In the genomic region with DNA sequence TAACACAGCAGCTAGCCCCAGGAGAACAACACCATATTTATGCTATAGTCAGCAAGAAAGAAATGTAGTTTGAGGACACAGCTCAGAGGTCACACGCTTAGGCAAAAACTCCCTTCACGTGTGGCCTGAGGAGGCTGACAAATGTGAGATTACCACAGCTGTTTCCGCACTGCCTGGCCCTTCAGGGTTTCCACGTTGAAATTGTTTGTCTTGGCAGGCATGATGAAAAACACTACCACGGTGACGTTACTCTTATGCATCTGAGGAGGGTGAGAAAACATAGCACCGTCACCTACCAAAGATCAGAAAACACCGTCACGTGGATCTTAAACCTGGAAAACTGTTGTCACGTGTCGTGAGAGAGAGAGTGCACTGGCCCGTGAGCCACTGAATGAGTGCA, we compare ENCODE assay signal across 30 mouse cellular contexts. TPM values are rescaled to one million over a fixed set of nuclear protein-coding genes. Genes with fewer than 3 reads are reported as not detected.
A peak's percentile ranks its signal among the peaks of the same experiment; 100 is the strongest.
DNase-seq lines count a peak whose midpoint lies in the region; ATAC-seq and TF ChIP-seq lines count a peak whose summit lies in the region.
"Had no signal": no experiment of that assay in that cellular context is flagged by ENCODE, and none has a peak within 500 bp of the region (broad histone marks: within the 10 kb centered on the region; RNA-seq: fewer than 3 reads in every experiment).

No protein-coding gene starts in this region.

- H3K4me2 ChIP-seq in kidney, embryonic 15.5 days, result no peak overlapping the region
- H3K4me2 ChIP-seq in liver, embryonic 11.5 days, result no peak overlapping the region
- H3K4me2 ChIP-seq: embryonic facial prominence, embryonic 12.5 days; forebrain, embryonic 13.5 days; heart, embryonic 15.5 days; liver, embryonic 13.5 days had no signal

- H3K36me3 ChIP-seq in kidney, embryonic 15.5 days, result no peaks in the 10 kb centered on the region
- H3K36me3 ChIP-seq in liver, adult 2 months (ENCODE audit: control insufficient read depth, insufficient read depth, low read length), result peaks cover 66% of the 10 kb centered on the region; the same call in 1 of the 2 replicates
- H3K36me3 ChIP-seq in liver, embryonic 11.5 days (ENCODE audit: control insufficient read depth, insufficient read depth, low read length), result no peaks in the 10 kb centered on the region
- H3K36me3 ChIP-seq: embryonic facial prominence, embryonic 12.5 days; heart, embryonic 15.5 days had no signal

- no peak overlapping the region for H3K27ac ChIP-seq in kidney, embryonic 15.5 days
- peak overlapping the region; percentile 6; the same call in 1 of the 2 replicates for H3K27ac ChIP-seq in liver, adult 2 months (replicated peaks; ENCODE audit: insufficient read depth, low read depth, low read length)
- H3K27ac ChIP-seq in liver, embryonic 11.5 days (ENCODE audit: low read depth, low read length), result no peak overlapping the region
- H3K27ac ChIP-seq: embryonic facial prominence, embryonic 12.5 days; forebrain, embryonic 13.5 days; heart, embryonic 15.5 days; hindbrain, postnatal 0 days; liver, embryonic 13.5 days had no signal

- DNase-seq in heart, adult 11 months, result peak; percentile 91
- DNase-seq in heart, adult 18-20 months, result no peak
- DNase-seq in kidney, adult 11 months, result peak; percentile 17
- peak; percentile 98 for DNase-seq in liver, adult 2 months (ENCODE audit: extremely low read depth, low read depth, low spot score)
- DNase-seq in liver, embryonic 11.5 days (ENCODE audit: low spot score), result no peak
- peak; percentile 7 for DNase-seq in Muller cell, postnatal 12 days (ENCODE audit: inconsistent ontology term)
- DNase-seq in cerebellum, postnatal 36 days, result no peak
- DNase-seq: cerebellum, adult 11 months; cerebellum, adult 9-11 months; gastrocnemius, postnatal 36 days; left cerebral cortex, postnatal 4 days; liver, embryonic 13.5 days; midbrain, embryonic 14.5 days; right cerebral cortex, postnatal 25 days; spleen, adult 18-20 months had no signal

- WGBS in kidney, embryonic 15.5 days, result 57% methylated on average over 12 of the region's 12 CpGs
- WGBS in liver, adult 2 months, result 21% methylated on average over 12 of the region's 12 CpGs
- WGBS in liver, embryonic 11.5 days, result 86% methylated on average over 12 of the region's 12 CpGs

- H3K4me1 ChIP-seq in kidney, embryonic 15.5 days, result no peaks in the 10 kb centered on the region
- no peaks in the 10 kb centered on the region; the same call in 1 of the 2 replicates for H3K4me1 ChIP-seq in liver, adult 2 months (ENCODE audit: control insufficient read depth, insufficient read depth, low read length)
- H3K4me1 ChIP-seq in liver, embryonic 11.5 days (replicated peaks; ENCODE audit: control insufficient read depth, insufficient read depth, low read length), result no peaks in the 10 kb centered on the region
- H3K4me1 ChIP-seq: embryonic facial prominence, embryonic 12.5 days; forebrain, embryonic 13.5 days; heart, embryonic 15.5 days; liver, embryonic 13.5 days had no signal

- no peak overlapping the region for H3K4me3 ChIP-seq in kidney, embryonic 15.5 days (replicated peaks)
- H3K4me3 ChIP-seq in liver, adult 2 months (ENCODE audit: insufficient read depth, low read depth, low read length), result no peak overlapping the region
- H3K4me3 ChIP-seq in liver, embryonic 11.5 days (ENCODE audit: low read depth, low read length), result no peak overlapping the region
- H3K4me3 ChIP-seq: embryonic facial prominence, embryonic 12.5 days; erythroblast, embryonic 14.5 days; forebrain, embryonic 13.5 days; heart, embryonic 15.5 days; liver, embryonic 13.5 days had no signal

- no peaks in the 10 kb centered on the region for H3K27me3 ChIP-seq in kidney, embryonic 15.5 days
- no peaks in the 10 kb centered on the region for H3K27me3 ChIP-seq in liver, adult 2 months (ENCODE audit: control insufficient read depth, insufficient read depth, low read length)
- H3K27me3 ChIP-seq in liver, embryonic 11.5 days (replicated peaks; ENCODE audit: control insufficient read depth, insufficient read depth, low read length), result no peaks in the 10 kb centered on the region
- H3K27me3 ChIP-seq: embryonic facial prominence, embryonic 12.5 days; forebrain, embryonic 13.5 days; heart, embryonic 15.5 days; liver, embryonic 13.5 days had no signal

- H3K9me3 ChIP-seq in kidney, embryonic 15.5 days (replicated peaks), result no peaks in the 10 kb centered on the region
- no peaks in the 10 kb centered on the region for H3K9me3 ChIP-seq in liver, embryonic 11.5 days (ENCODE audit: control insufficient read depth, low read length)
- H3K9me3 ChIP-seq: embryonic facial prominence, embryonic 12.5 days; forebrain, embryonic 13.5 days; heart, embryonic 15.5 days; liver, embryonic 13.5 days had no signal

- H3K79me2 ChIP-seq in liver, adult 2 months (ENCODE audit: control insufficient read depth, insufficient read depth, low read length), result no peaks in the 10 kb centered on the region

- no peak for ATAC-seq in kidney, embryonic 15.5 days (replicated peaks; ENCODE audit: low FRiP score)
- ATAC-seq in liver, embryonic 11.5 days (replicated peaks; ENCODE audit: low FRiP score), result no peak
- ATAC-seq: CD4-positive, CD25-positive, alpha-beta regulatory T cell, adult 4 months; forebrain, embryonic 13.5 days; hindbrain, postnatal 0 days; intestine, postnatal 0 days had no signal

- TF ChIP-seq CTCF in liver, adult 2 months (IDR thresholded peaks at IDR 0.05; ENCODE audit: low read depth, low read length), result no peak

- no peak for TF ChIP-seq POLR2A in liver, adult 2 months (IDR thresholded peaks at IDR 0.05; ENCODE audit: extremely low read depth, insufficient read depth, low read length)

- no peak overlapping the region for H3K9ac ChIP-seq in kidney, embryonic 15.5 days
- H3K9ac ChIP-seq in liver, adult 2 months (ENCODE audit: low read depth, low read length), result no peak overlapping the region
- no peak overlapping the region for H3K9ac ChIP-seq in liver, embryonic 11.5 days (ENCODE audit: low read depth, low read length)
- H3K9ac ChIP-seq: embryonic facial prominence, embryonic 12.5 days; forebrain, embryonic 13.5 days; heart, embryonic 15.5 days; liver, embryonic 13.5 days had no signal

RNA-seq across cellular contexts. Expression of a gene that starts 21.5 kb away (rescaled TPM):
- total RNA-seq in heart, adult 18-20 months (2021), result 1 to 10 TPM in 1 of 2 experiments, not detected in 1; 1.5 TPM
- polyA plus RNA-seq in kidney, embryonic 15.5 days (2015; fragmentation: Nextera tagmentation; extraction: Ambion mirVana), result 0.23 and 1.3 TPM in 2 replicates
- 171 and 184 TPM in 2 replicates for total RNA-seq in liver, adult 2 months (2014; rRNA removed)
- polyA plus RNA-seq in liver, adult 2 months (2012; rRNA removed), result 43.1 and 51.7 TPM in 2 replicates
- 21.3 and 23.8 TPM in 2 replicates for polyA plus RNA-seq in liver, embryonic 11.5 days (2014; fragmentation: Nextera tagmentation; extraction: Ambion mirVana)
- total RNA-seq: left cerebral cortex, adult 8-10 months; left cerebral cortex, postnatal 4 days; megakaryocyte-erythroid progenitor cell, adult 5-6 weeks had no signal
- polyA plus RNA-seq: CD4-positive, CD25-positive, alpha-beta regulatory T cell, adult 4 months; cortical plate, adult 2 months; embryonic facial prominence, embryonic 12.5 days; erythroblast, embryonic 14.5 days; forebrain, embryonic 13.5 days; heart, embryonic 15.5 days; hindbrain, embryonic 11.5 days; hindbrain, postnatal 0 days; intestine, postnatal 0 days; lung, embryonic 16.5 days; midbrain, embryonic 14.5 days; neural tube, embryonic 11.5 days had no signal

RNA-seq across cellular contexts. Expression of a gene that starts 38.1 kb away (rescaled TPM):
- total RNA-seq in heart, adult 18-20 months (2021), result not detected
- polyA plus RNA-seq in kidney, embryonic 15.5 days (2015; fragmentation: Nextera tagmentation; extraction: Ambion mirVana), result 0.59 and 1.1 TPM in 2 replicates
- total RNA-seq in liver, adult 2 months (2014; rRNA removed), result not detected in 2 replicates
- not detected in 2 replicates for polyA plus RNA-seq in liver, adult 2 months (2012; rRNA removed)
- 0.26 and 0.29 TPM in 2 replicates for polyA plus RNA-seq in liver, embryonic 11.5 days (2014; fragmentation: Nextera tagmentation; extraction: Ambion mirVana)
- total RNA-seq: gastrocnemius, adult 18-20 months; gastrocnemius, postnatal 36 days had no signal
- polyA plus RNA-seq: erythroblast, embryonic 14.5 days; intestine, postnatal 0 days had no signal

RNA-seq across cellular contexts. Expression of a gene that starts 56.4 kb away (rescaled TPM):
- total RNA-seq in heart, adult 18-20 months (2021), result 1,000 to 10,000 TPM; 3,158 to 3,186 TPM
- 697 and 713 TPM in 2 replicates for polyA plus RNA-seq in kidney, embryonic 15.5 days (2015; fragmentation: Nextera tagmentation; extraction: Ambion mirVana)
- total RNA-seq in liver, adult 2 months (2014; rRNA removed), result 3.9 and 4.2 TPM in 2 replicates
- 2.6 and 2.8 TPM in 2 replicates for polyA plus RNA-seq in liver, adult 2 months (2012; rRNA removed)
- polyA plus RNA-seq in liver, embryonic 11.5 days (2014; fragmentation: Nextera tagmentation; extraction: Ambion mirVana), result 130 and 135 TPM in 2 replicates
- polyA plus RNA-seq: erythroblast, embryonic 14.5 days had no signal

Comparison
In these comparisons a context has a peak if more than half of its experiments do, and no peak if none do; other contexts are left out.
1. DNase-seq: peak in heart, adult 11 months (single experiment), kidney, adult 11 months (single experiment), liver, adult 2 months (single experiment) and Muller cell, postnatal 12 days (single experiment); none in heart, adult 18-20 months (0 of 2), liver, embryonic 11.5 days (single experiment) and cerebellum, postnatal 36 days (0 of 2).
2. RNA of a gene that starts 56.4 kb away (polyA plus RNA-seq): 697 to 713 TPM in kidney, embryonic 15.5 days and 130 to 135 TPM in liver, embryonic 11.5 days; 2.6 to 2.8 TPM in liver, adult 2 months; every median in the first group is over 10 times any median in the second.